Mouse (Mus musculus) heart, adult 2 months (tissue): ENCODE measurements at regions not wholly inside any gene's neighbourhood (a gene's known extent, or its start where the extent isn't known, plus 50 kb on each side); places are given as distances from the start of the nearest gene placed in this dataset.

Experiments used
- CTCF ChIP-seq: fragments of 200-600 bp; IDR thresholded peaks from 2 replicates; pipeline ENCODE4 v1.8.1; 2022; ENCODE audit warnings: antibody characterized with exemption, mild to moderate bottlenecking, moderate library complexity
- EP300 ChIP-seq: fragments of 200-500 bp; IDR thresholded peaks from 2 replicates; pipeline ENCODE4 v1.6.1; 2011; ENCODE audit warnings: low read depth, low read length, control low read depth; ENCODE audit not compliant: insufficient read depth
- POLR2A ChIP-seq: fragments of 200-500 bp; IDR thresholded peaks from 2 replicates; pipeline ENCODE4 v1.6.1; 2011; ENCODE audit warnings: mild to moderate bottlenecking, low read depth, low read length, control low read depth; ENCODE audit not compliant: insufficient read depth

- TF ChIP-seq EP300 (no peak), CTCF (no peak), POLR2A (no peak)
Measured at GRCm38 (mm10) chr5:75840421-75840820, 137.8 kb downstream of the Kdr start.
